8 mouse cellular contexts compared by ENCODE assay signal in genomic region chr3:121262521-121263204, GRCm38 (mm10). TPM values are rescaled to one million over a fixed set of nuclear protein-coding genes. Genes with fewer than 3 reads are reported as not detected.
DNase-seq lines count a peak whose midpoint lies in the region; ATAC-seq and TF ChIP-seq lines count a peak whose summit lies in the region.

No protein-coding gene starts in this region.

- under 1% methylated on average over 97 of the region's 97 CpGs for WGBS in bone marrow, adult 2 months
- WGBS in heart, embryonic 16.5 days = under 1% methylated on average over 95 of the region's 97 CpGs

- H3K27ac ChIP-seq in bone marrow, adult 2 months (ENCODE audit: control insufficient read depth, insufficient read depth, low read depth, low read length, poor library complexity) = peak overlapping the region; percentile 82
- no peak overlapping the region for H3K27ac ChIP-seq in heart, embryonic 16.5 days (ENCODE audit: low read length)
- peak overlapping the region; percentile 95 for H3K27ac ChIP-seq in layer of hippocampus, adult 2 months

- H3K9me3 ChIP-seq in G1E (replicated peaks) = no peaks in the 10 kb centered on the region
- no peaks in the 10 kb centered on the region for H3K9me3 ChIP-seq in erythroblast, embryonic 14.5 days (ENCODE audit: control insufficient read depth, low read length)
- no peaks in the 10 kb centered on the region for H3K9me3 ChIP-seq in heart, embryonic 16.5 days (replicated peaks; ENCODE audit: control insufficient read depth, low read length)

- peak; percentile 18; the same call in 1 of the 2 replicates for TF ChIP-seq POLR2A in bone marrow, adult 2 months (IDR thresholded peaks at IDR 0.05; ENCODE audit: borderline replicate concordance, control insufficient read depth, low read depth, low read length)

- H3K9ac ChIP-seq in heart, embryonic 16.5 days (ENCODE audit: low read length) = peak overlapping the region; percentile 62

- H3K4me2 ChIP-seq in heart, embryonic 16.5 days (ENCODE audit: low read depth, low read length) = peak overlapping the region; percentile 99

- H3K36me3 ChIP-seq in G1E (replicated peaks) = peaks cover 19% of the 10 kb centered on the region
- H3K36me3 ChIP-seq in erythroblast, embryonic 14.5 days (ENCODE audit: control insufficient read depth) = peaks cover 32% of the 10 kb centered on the region
- no peaks in the 10 kb centered on the region for H3K36me3 ChIP-seq in heart, embryonic 16.5 days (ENCODE audit: control insufficient read depth, insufficient read depth)

- no peak for TF ChIP-seq CTCF in G1E (IDR thresholded peaks at IDR 0.05; ENCODE audit: low read depth, low read length)
- TF ChIP-seq CTCF in bone marrow, adult 2 months (IDR thresholded peaks at IDR 0.05; ENCODE audit: control insufficient read depth, insufficient read depth, low read length) = no peak
- no peak for TF ChIP-seq CTCF in layer of hippocampus, adult 2 months (conservative IDR thresholded peaks at IDR 0.05)

- no peaks in the 10 kb centered on the region for H3K27me3 ChIP-seq in G1E (ENCODE audit: insufficient read depth, low read length)
- no peaks in the 10 kb centered on the region for H3K27me3 ChIP-seq in erythroblast, embryonic 14.5 days (ENCODE audit: control insufficient read depth)
- H3K27me3 ChIP-seq in heart, embryonic 16.5 days (ENCODE audit: control insufficient read depth, insufficient read depth, low read length) = peaks cover 35% of the 10 kb centered on the region

- H3K4me3 ChIP-seq in G1E (ENCODE audit: low read depth, low read length) = peak overlapping the region; percentile 93
- H3K4me3 ChIP-seq in bone marrow, adult 2 months (replicated peaks; ENCODE audit: control insufficient read depth, low read depth, low read length) = peak overlapping the region; percentile 71
- peak overlapping the region; percentile 95 for H3K4me3 ChIP-seq in erythroblast, embryonic 14.5 days (replicated peaks)
- H3K4me3 ChIP-seq in heart, embryonic 16.5 days (ENCODE audit: low read length) = peak overlapping the region; percentile 65
- peak overlapping the region; percentile 83 for H3K4me3 ChIP-seq in layer of hippocampus, adult 2 months

- ATAC-seq in G1E (ENCODE audit: extremely low read depth, insufficient number of reproducible peaks, low FRiP score, poor library complexity, severe bottlenecking) = no peak
- ATAC-seq in heart, embryonic 16.5 days (replicated peaks; ENCODE audit: extremely low read depth, insufficient read depth, low FRiP score) = peak; percentile 87

- H3K4me1 ChIP-seq in G1E (ENCODE audit: insufficient read depth, low read depth, low read length) = peaks cover 78% of the 10 kb centered on the region
- H3K4me1 ChIP-seq in bone marrow, adult 2 months (ENCODE audit: control insufficient read depth, insufficient read depth, low read length) = no peaks in the 10 kb centered on the region; the same call in none of the 2 replicates
- H3K4me1 ChIP-seq in erythroblast, embryonic 14.5 days (ENCODE audit: control insufficient read depth) = peaks cover 84% of the 10 kb centered on the region
- H3K4me1 ChIP-seq in heart, embryonic 16.5 days (ENCODE audit: control insufficient read depth, insufficient read depth, low read length) = peaks cover 5% of the 10 kb centered on the region; the same call in 1 of the 2 replicates

- peak; percentile 49 for DNase-seq in G1E (ENCODE audit: low spot score)
- peak in 1 of 2 experiments; percentile 38 for DNase-seq in layer of hippocampus, adult 2 months (ENCODE audit: low spot score in 2 of 2)
- DNase-seq in lung, postnatal 14 days = peak; percentile 48
- peak; percentile 37 for DNase-seq in ovary, postnatal 14 days (ENCODE audit: low spot score)
- DNase-seq in thymus, postnatal 4 days = peak; percentile 68

RNA-seq across cellular contexts. Expression of gene Tmem56, which starts 20.2 kb away (rescaled TPM):
- total RNA-seq in G1E (2014; fragmentation: Nextera tagmentation) (88.9 and 91.0 TPM in 2 replicates), G1E (2017) (33.6 and 34.1 TPM in 2 replicates)
- polyA plus RNA-seq in G1E (2012) = 6.7 TPM in 2 replicates
- 8.9 and 14.8 TPM in 2 replicates for polyA plus RNA-seq in bone marrow, adult 2 months (2011; ENCODE audit: insufficient read depth, insufficient read length, low replicate concordance, missing spikeins)
- 0.64 and 1.1 TPM in 2 replicates for polyA plus RNA-seq in erythroblast, embryonic 14.5 days (2012)
- 0.45 and 0.66 TPM in 2 replicates for polyA plus RNA-seq in heart, embryonic 16.5 days (2015; fragmentation: Nextera tagmentation; extraction: Ambion mirVana)
- total RNA-seq in layer of hippocampus, adult 2 months (2021) = 10 to 100 TPM; 30.6 to 31.1 TPM

RNA-seq across cellular contexts. Expression of gene Alg14, which starts 28.9 kb away (rescaled TPM):
- total RNA-seq in G1E (2014; fragmentation: Nextera tagmentation) (29.9 and 44.2 TPM in 2 replicates), G1E (2017) (9.2 and 9.4 TPM in 2 replicates)
- polyA plus RNA-seq in G1E (2012) = 3.5 and 6.2 TPM in 2 replicates
- polyA plus RNA-seq in bone marrow, adult 2 months (2011; ENCODE audit: insufficient read depth, insufficient read length, low replicate concordance, missing spikeins) = 4.7 and 5.7 TPM in 2 replicates
- polyA plus RNA-seq in erythroblast, embryonic 14.5 days (2012) = 0.59 and 1.2 TPM in 2 replicates
- polyA plus RNA-seq in heart, embryonic 16.5 days (2015; fragmentation: Nextera tagmentation; extraction: Ambion mirVana) = 37.9 and 39.8 TPM in 2 replicates
- total RNA-seq in layer of hippocampus, adult 2 months (2021) = 10 to 100 TPM in 1 of 2 experiments, 1 to 10 TPM in 1; 9.8 to 13.6 TPM
